In the genomic region with DNA sequence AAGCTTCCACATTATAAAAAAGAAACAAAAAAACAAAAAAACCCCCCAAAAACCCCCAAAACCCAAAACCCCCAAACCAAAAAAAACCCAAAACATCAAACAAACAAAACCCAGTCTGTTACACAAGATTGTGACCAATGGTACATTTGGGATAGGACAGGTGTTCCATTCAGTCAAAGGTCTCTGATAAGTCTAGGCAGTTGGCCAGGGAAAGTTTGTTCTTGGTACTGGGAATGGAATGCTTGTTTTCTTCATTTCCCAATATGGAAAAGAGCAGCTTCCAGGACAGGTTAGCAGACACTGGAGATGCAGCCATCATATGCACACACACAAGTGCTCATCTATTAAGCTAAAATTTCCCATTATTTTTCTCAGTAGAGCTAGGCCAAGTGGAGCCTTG, we compare ENCODE assay signal across 26 mouse cellular contexts. TPM values are rescaled to one million over a fixed set of nuclear protein-coding genes. Genes with fewer than 3 reads are reported as not detected.
DNase-seq lines count a peak whose midpoint lies in the region; ATAC-seq and TF ChIP-seq lines count a peak whose summit lies in the region.
"Had no signal": no experiment of that assay in that cellular context is flagged by ENCODE, and none has a peak within 500 bp of the region (broad histone marks: within the 10 kb centered on the region; RNA-seq: fewer than 3 reads in every experiment).

No protein-coding gene starts in this region.

- H3K9ac ChIP-seq in intestine, embryonic 15.5 days = no peak overlapping the region
- no peak overlapping the region for H3K9ac ChIP-seq in intestine, embryonic 16.5 days (ENCODE audit: low read depth, low read length)
- no peak overlapping the region for H3K9ac ChIP-seq in liver, embryonic 12.5 days
- H3K9ac ChIP-seq in liver, embryonic 15.5 days = no peak overlapping the region
- H3K9ac ChIP-seq in liver, postnatal 0 days (replicated peaks) = no peak overlapping the region
- H3K9ac ChIP-seq: embryonic facial prominence, embryonic 13.5 days; embryonic facial prominence, embryonic 15.5 days; forebrain, embryonic 12.5 days had no signal

- H3K9me3 ChIP-seq in intestine, embryonic 15.5 days = no peaks in the 10 kb centered on the region
- no peaks in the 10 kb centered on the region for H3K9me3 ChIP-seq in intestine, embryonic 16.5 days (ENCODE audit: control insufficient read depth, low read length)
- H3K9me3 ChIP-seq in liver, embryonic 12.5 days (replicated peaks) = no peaks in the 10 kb centered on the region
- no peaks in the 10 kb centered on the region for H3K9me3 ChIP-seq in liver, embryonic 15.5 days (replicated peaks)
- no peaks in the 10 kb centered on the region for H3K9me3 ChIP-seq in liver, postnatal 0 days (ENCODE audit: low read length)
- H3K9me3 ChIP-seq: embryonic facial prominence, embryonic 13.5 days; embryonic facial prominence, embryonic 15.5 days; forebrain, embryonic 10.5 days; forebrain, embryonic 12.5 days had no signal

- H3K36me3 ChIP-seq in intestine, embryonic 15.5 days = no peaks in the 10 kb centered on the region
- H3K36me3 ChIP-seq in intestine, embryonic 16.5 days (ENCODE audit: control insufficient read depth, insufficient read depth, low read length) = no peaks in the 10 kb centered on the region
- no peaks in the 10 kb centered on the region for H3K36me3 ChIP-seq in liver, embryonic 12.5 days
- no peaks in the 10 kb centered on the region for H3K36me3 ChIP-seq in liver, embryonic 15.5 days (replicated peaks)
- H3K36me3 ChIP-seq in liver, postnatal 0 days (replicated peaks; ENCODE audit: insufficient read depth, low read length) = no peaks in the 10 kb centered on the region
- H3K36me3 ChIP-seq: embryonic facial prominence, embryonic 13.5 days; embryonic facial prominence, embryonic 15.5 days; forebrain, embryonic 10.5 days; forebrain, embryonic 12.5 days had no signal

- H3K4me2 ChIP-seq in intestine, embryonic 15.5 days (replicated peaks) = no peak overlapping the region
- no peak overlapping the region for H3K4me2 ChIP-seq in intestine, embryonic 16.5 days (ENCODE audit: low read depth, low read length)
- no peak overlapping the region for H3K4me2 ChIP-seq in liver, embryonic 12.5 days
- no peak overlapping the region for H3K4me2 ChIP-seq in liver, embryonic 15.5 days
- no peak overlapping the region for H3K4me2 ChIP-seq in liver, postnatal 0 days (ENCODE audit: low read depth, low read length)
- H3K4me2 ChIP-seq: embryonic facial prominence, embryonic 13.5 days; embryonic facial prominence, embryonic 15.5 days; forebrain, embryonic 12.5 days had no signal

- TF ChIP-seq CTCF in liver, postnatal 0 days (IDR thresholded peaks at IDR 0.05; ENCODE audit: low read depth) = no peak

- no peak overlapping the region for H3K4me3 ChIP-seq in intestine, embryonic 15.5 days (replicated peaks)
- no peak overlapping the region for H3K4me3 ChIP-seq in intestine, embryonic 16.5 days (ENCODE audit: low read length)
- no peak overlapping the region for H3K4me3 ChIP-seq in liver, embryonic 12.5 days
- H3K4me3 ChIP-seq in liver, embryonic 15.5 days (replicated peaks) = no peak overlapping the region
- no peak overlapping the region for H3K4me3 ChIP-seq in liver, postnatal 0 days (ENCODE audit: low read depth, low read length)
- H3K4me3 ChIP-seq: embryonic facial prominence, embryonic 13.5 days; embryonic facial prominence, embryonic 15.5 days; erythroblast, embryonic 14.5 days; forebrain, embryonic 10.5 days; forebrain, embryonic 12.5 days had no signal

- 0 out of 2 replicates have a peak, but pooled peaks have one; percentile 41 for ATAC-seq in intestine, embryonic 15.5 days
- no peak for ATAC-seq in intestine, embryonic 16.5 days
- peak; percentile 61 for ATAC-seq in liver, embryonic 12.5 days
- peak; percentile 75 for ATAC-seq in liver, embryonic 15.5 days (ENCODE audit: insufficient read depth)
- peak; percentile 94 for ATAC-seq in liver, postnatal 0 days
- ATAC-seq: forebrain, embryonic 14.5 days had no signal

- no peaks in the 10 kb centered on the region for H3K4me1 ChIP-seq in intestine, embryonic 15.5 days (replicated peaks)
- H3K4me1 ChIP-seq in intestine, embryonic 16.5 days (ENCODE audit: control insufficient read depth, insufficient read depth, low read length) = no peaks in the 10 kb centered on the region
- no peaks in the 10 kb centered on the region for H3K4me1 ChIP-seq in liver, embryonic 12.5 days
- H3K4me1 ChIP-seq in liver, embryonic 15.5 days (replicated peaks) = no peaks in the 10 kb centered on the region
- no peaks in the 10 kb centered on the region for H3K4me1 ChIP-seq in liver, postnatal 0 days (ENCODE audit: insufficient read depth)
- H3K4me1 ChIP-seq: embryonic facial prominence, embryonic 13.5 days; embryonic facial prominence, embryonic 15.5 days; forebrain, embryonic 10.5 days; forebrain, embryonic 12.5 days had no signal

- no peak overlapping the region for H3K27ac ChIP-seq in intestine, embryonic 15.5 days
- H3K27ac ChIP-seq in intestine, embryonic 16.5 days (ENCODE audit: low read length) = no peak overlapping the region
- no peak overlapping the region for H3K27ac ChIP-seq in liver, embryonic 12.5 days
- 0 out of 2 replicates have a peak overlapping the region, but pooled peaks have one; percentile 45 for H3K27ac ChIP-seq in liver, embryonic 15.5 days (replicated peaks)
- peak overlapping the region; percentile 78 for H3K27ac ChIP-seq in liver, postnatal 0 days (ENCODE audit: low read depth)
- H3K27ac ChIP-seq: embryonic facial prominence, embryonic 13.5 days; embryonic facial prominence, embryonic 15.5 days; forebrain, embryonic 10.5 days; forebrain, embryonic 12.5 days had no signal

- TF ChIP-seq EP300 in liver, postnatal 0 days (IDR thresholded peaks at IDR 0.05; ENCODE audit: low read depth) = peak; percentile 12; the same call in 1 of the 2 replicates

- H3K27me3 ChIP-seq in intestine, embryonic 15.5 days (replicated peaks) = no peaks in the 10 kb centered on the region
- H3K27me3 ChIP-seq in intestine, embryonic 16.5 days (replicated peaks; ENCODE audit: control insufficient read depth, insufficient read depth, low read length) = no peaks in the 10 kb centered on the region
- no peaks in the 10 kb centered on the region for H3K27me3 ChIP-seq in liver, embryonic 12.5 days (replicated peaks)
- H3K27me3 ChIP-seq in liver, embryonic 15.5 days = no peaks in the 10 kb centered on the region
- no peaks in the 10 kb centered on the region for H3K27me3 ChIP-seq in liver, postnatal 0 days (ENCODE audit: insufficient read depth, low read length)
- H3K27me3 ChIP-seq: embryonic facial prominence, embryonic 13.5 days; embryonic facial prominence, embryonic 15.5 days; forebrain, embryonic 12.5 days had no signal

- no peak for DNase-seq in liver
- DNase-seq in liver, postnatal 0 days = peak; percentile 36
- no peak for DNase-seq in kidney, postnatal 10 days
- DNase-seq in kidney, postnatal 4 days = no peak
- DNase-seq: adrenal gland, adult 2 months; adrenal gland, postnatal 10 days; adrenal gland, postnatal 25 days; cerebellum, adult 11 months; cerebellum, adult 18-20 months; cerebellum, adult 8-10 months; cerebellum, adult 9-11 months; cerebellum, postnatal 14 days; cerebellum, postnatal 36 days; embryo, embryonic 11 days had no signal

RNA-seq across cellular contexts. Expression of a gene that starts 0.4 kb away (rescaled TPM):
- polyA plus RNA-seq in intestine, embryonic 15.5 days (2015; fragmentation: Nextera tagmentation; extraction: Ambion mirVana) = 1.5 and 1.6 TPM in 2 replicates
- 1.1 and 1.3 TPM in 2 replicates for polyA plus RNA-seq in intestine, embryonic 16.5 days (2015; fragmentation: Nextera tagmentation; extraction: Ambion mirVana)
- polyA plus RNA-seq in liver, embryonic 12.5 days (2016; fragmentation: Nextera tagmentation; extraction: Ambion mirVana) = 8.9 and 9.1 TPM in 2 replicates
- 57.7 and 71.8 TPM in 2 replicates for polyA plus RNA-seq in liver, embryonic 15.5 days (2015; fragmentation: Nextera tagmentation; extraction: Ambion mirVana)
- polyA plus RNA-seq in liver, postnatal 0 days (2015; fragmentation: Nextera tagmentation; extraction: Ambion mirVana) = 340 and 343 TPM in 2 replicates
- polyA plus RNA-seq: adrenal gland, adult 2 months; C2C12; embryonic facial prominence, embryonic 11.5 days; embryonic facial prominence, embryonic 13.5 days; embryonic facial prominence, embryonic 15.5 days; erythroblast, embryonic 14.5 days; forebrain, embryonic 10.5 days; forebrain, embryonic 12.5 days had no signal

Comparison
In these comparisons a context has a peak if more than half of its experiments do, and no peak if none do; other contexts are left out.
1. H3K27ac ChIP-seq: peak in liver, embryonic 15.5 days (single experiment) and liver, postnatal 0 days (single experiment); none in intestine, embryonic 15.5 days (single experiment), intestine, embryonic 16.5 days (single experiment) and liver, embryonic 12.5 days (single experiment).